Mouse (Mus musculus) heart, embryonic 12.5 days (tissue): Measurements from ENCODE around the gene Ripk3. TPM values are rescaled to one million over a fixed set of nuclear protein-coding genes. Genes with fewer than 3 reads are reported as not detected.

Experiments used
- ATAC-seq: fragments of 200-750 bp; cut with Nextera tagmentation; 2 replicates; pipeline ENCODE4 v1.8.0; 2017; ENCODE audit warnings: moderate TSS enrichment, moderate library complexity; ENCODE audit not compliant: insufficient number of reproducible peaks, low FRiP score
- H3K27ac ChIP-seq: fragments of 300-500 bp; sonication (generic); 2 replicates; pipeline ENCODE4 v1.5.1; 2016; ENCODE audit warnings: mild to moderate bottlenecking, moderate library complexity; ENCODE audit not compliant: poor library complexity, severe bottlenecking
- H3K27me3 ChIP-seq: fragments of 300-500 bp; sonication (generic); replicated peaks from 2 replicates; pipeline ENCODE4 v1.6.1; 2016; ENCODE audit warnings: mild to moderate bottlenecking, moderate library complexity
- H3K36me3 ChIP-seq: fragments of 300-500 bp; sonication (generic); 2 replicates; pipeline ENCODE4 v1.6.1; 2016; ENCODE audit warnings: mild to moderate bottlenecking, moderate library complexity
- H3K4me1 ChIP-seq: fragments of 300-500 bp; sonication (generic); replicated peaks from 2 replicates; pipeline ENCODE4 v1.6.1; 2016; ENCODE audit warnings: mild to moderate bottlenecking
- H3K4me2 ChIP-seq: fragments of 300-500 bp; sonication (generic); 2 replicates; pipeline ENCODE4 v1.6.1; 2016; ENCODE audit warnings: mild to moderate bottlenecking, moderate library complexity
- H3K4me3 ChIP-seq: fragments of 300-500 bp; sonication (generic); 2 replicates; pipeline ENCODE4 v1.5.1; 2016; ENCODE audit warnings: mild to moderate bottlenecking
- H3K9ac ChIP-seq: fragments of 300-500 bp; sonication (generic); 2 replicates; pipeline ENCODE4 v1.6.1; 2016; ENCODE audit warnings: mild to moderate bottlenecking, moderate library complexity
- H3K9me3 ChIP-seq: fragments of 300-500 bp; sonication (generic); replicated peaks from 2 replicates; pipeline ENCODE4 v1.6.1; 2016; ENCODE audit warnings: mild to moderate bottlenecking, moderate library complexity
- WGBS: fragments of 180-500 bp; shearing (Covaris S2); methylation state at CpG from one replicate; pipeline ENCODE4 v1.1.7; 2016; 5-methylcytosine and 5-hydroxymethylcytosine counted together
- polyA plus RNA-seq: library from polyadenylated mRNA; unstranded; fragments of >200 nt; fragmentation: Nextera tagmentation; extraction: Ambion mirVana; gene quantifications from 2 replicates; pipeline ENCODE4 v1.2.1, GENCODE M21; 2016

Ripk3 gene
- polyA plus RNA-seq, 1 experiment from 2014 or later, result 19.7 TPM

GRCm38 (mm10) chr14:55758363-55758784 is 30.3 kb downstream of the Ripk3 start, which contains the start of gene Cideb:
Gene Cideb (minus strand): TSS chr14:55758458.
- peak within 1 kb of the TSS; percentile 54 for H3K4me2 ChIP-seq
- peaks cover 33% of the 10 kb centered on the region for H3K36me3 ChIP-seq
- H3K27me3 ChIP-seq, result peaks cover 18% of the 10 kb centered on the region
- 10% methylated on average over 8 of the region's 8 CpGs for WGBS
- peak within 1 kb of the TSS; percentile 40; the same call in 1 of the 2 replicates for H3K9ac ChIP-seq
- H3K9me3 ChIP-seq, result no peaks in the 10 kb centered on the region
- H3K4me1 ChIP-seq, result peaks cover 30% of the 10 kb centered on the region
- 0 out of 2 replicates have a peak within 1 kb of the TSS, but pooled peaks have one; percentile 6 for H3K27ac ChIP-seq
- ATAC-seq, result no peak
- H3K4me3 ChIP-seq, result peak within 1 kb of the TSS; percentile 14

GRCm38 (mm10) chr14:55757566-55757965 is 31.1 kb downstream of the Ripk3 start:
- peak overlapping the region; percentile 54 for H3K4me2 ChIP-seq

GRCm38 (mm10) chr14:55747051-55747847 is 41.4 kb downstream of the Ripk3 start:
- Histone ChIP-seq H3K9me3 (no peaks in the 10 kb centered on the region), H3K9ac (no peak overlapping the region), H3K27ac (no peak overlapping the region), H3K4me2 (peak overlapping the region; percentile 99; the same call in 1 of the 2 replicates), H3K27me3 (no peaks in the 10 kb centered on the region), H3K36me3 (peaks cover 38% of the 10 kb centered on the region), H3K4me3 (no peak overlapping the region), H3K4me1 (peaks cover 22% of the 10 kb centered on the region)
- ATAC-seq, result no peak
- 89% methylated on average over 10 of the region's 10 CpGs for WGBS

More at GRCm38 (mm10) chr14:55757566-55757965, 31.1 kb downstream of the Ripk3 start:
- 34% methylated on average over 6 of the region's 6 CpGs for WGBS
- Histone ChIP-seq H3K36me3 (peaks cover 41% of the 10 kb centered on the region), H3K4me1 (peaks cover 22% of the 10 kb centered on the region), H3K27me3 (peaks cover 18% of the 10 kb centered on the region), H3K9me3 (no peaks in the 10 kb centered on the region), H3K27ac (0 out of 2 replicates have a peak overlapping the region, but pooled peaks have one; percentile 6), H3K9ac (peak overlapping the region; percentile 40; the same call in 1 of the 2 replicates), H3K4me3 (no peak overlapping the region)
- ATAC-seq, result no peak

DNA sequence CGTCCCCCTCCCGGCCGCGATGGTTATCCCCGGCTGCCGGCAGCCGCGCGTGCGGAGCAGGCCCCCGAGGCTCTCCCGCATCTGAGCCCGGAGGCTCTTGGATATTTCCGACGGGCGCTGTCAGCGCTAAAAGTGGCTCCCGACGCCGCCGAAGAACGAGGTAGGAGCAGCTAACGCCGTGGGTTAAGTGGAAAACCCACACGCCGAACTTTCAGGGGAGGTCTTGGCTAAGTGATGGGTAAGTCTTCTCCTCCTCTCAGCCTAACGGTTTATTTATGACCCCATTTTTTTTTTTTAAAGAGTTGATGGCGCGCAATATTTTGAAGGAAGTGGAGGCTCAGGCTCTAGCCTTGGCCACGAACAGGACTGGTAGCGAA is 42.8 kb downstream of the Ripk3 start:
- H3K4me1 ChIP-seq, result peaks cover 22% of the 10 kb centered on the region
- no peaks in the 10 kb centered on the region for H3K9me3 ChIP-seq
- ATAC-seq, result no peak
- WGBS, result 0% methylated on average over 31 of the region's 31 CpGs
- peak overlapping the region; percentile 88 for H3K9ac ChIP-seq
- H3K27me3 ChIP-seq, result no peaks in the 10 kb centered on the region
- peaks cover 34% of the 10 kb centered on the region for H3K36me3 ChIP-seq
- H3K27ac ChIP-seq, result peak overlapping the region; percentile 20; the same call in 1 of the 2 replicates
- peak overlapping the region; percentile 99 for H3K4me2 ChIP-seq
- H3K4me3 ChIP-seq, result peak overlapping the region; percentile 84

GRCm38 (mm10) chr14:55745180-55745860 is 43.3 kb downstream of the Ripk3 start, which contains the start of the genes Dhrs1 and Nop9:
Gene Dhrs1 (minus strand): TSS chr14:55745690.
Gene Nop9 (plus strand): TSS chr14:55745693.
- H3K36me3 ChIP-seq, result peaks cover 35% of the 10 kb centered on the region
- H3K4me1 ChIP-seq, result peaks cover 22% of the 10 kb centered on the region
- 1% methylated on average over 48 of the region's 48 CpGs for WGBS
- H3K4me2 ChIP-seq, result peak within 1 kb of the TSS; percentile 99
- H3K9ac ChIP-seq, result peak within 1 kb of the TSS; percentile 88
- H3K27me3 ChIP-seq, result no peaks in the 10 kb centered on the region
- peak within 1 kb of the TSS; percentile 20; the same call in 1 of the 2 replicates for H3K27ac ChIP-seq
- H3K9me3 ChIP-seq, result no peaks in the 10 kb centered on the region
- ATAC-seq, result peak; percentile 88
- peak within 1 kb of the TSS; percentile 84 for H3K4me3 ChIP-seq

- no peaks in the 10 kb centered on the region for H3K27me3 ChIP-seq
- no peaks in the 10 kb centered on the region for H3K9me3 ChIP-seq
- H3K4me3 ChIP-seq, result no peak overlapping the region
- H3K36me3 ChIP-seq, result peaks cover 36% of the 10 kb centered on the region
- ATAC-seq, result peak; percentile 37; the same call in 1 of the 2 replicates
- 21% methylated on average over 10 of the region's 10 CpGs for WGBS
- H3K4me2 ChIP-seq, result peak overlapping the region; percentile 26; the same call in 1 of the 2 replicates
- H3K4me1 ChIP-seq, result peaks cover 22% of the 10 kb centered on the region
- no peak overlapping the region; the same call in 1 of the 2 replicates for H3K9ac ChIP-seq
- H3K27ac ChIP-seq, result no peak overlapping the region
Measured at GRCm38 (mm10) chr14:55743711-55744110, 45.0 kb downstream of the Ripk3 start.

DNA sequence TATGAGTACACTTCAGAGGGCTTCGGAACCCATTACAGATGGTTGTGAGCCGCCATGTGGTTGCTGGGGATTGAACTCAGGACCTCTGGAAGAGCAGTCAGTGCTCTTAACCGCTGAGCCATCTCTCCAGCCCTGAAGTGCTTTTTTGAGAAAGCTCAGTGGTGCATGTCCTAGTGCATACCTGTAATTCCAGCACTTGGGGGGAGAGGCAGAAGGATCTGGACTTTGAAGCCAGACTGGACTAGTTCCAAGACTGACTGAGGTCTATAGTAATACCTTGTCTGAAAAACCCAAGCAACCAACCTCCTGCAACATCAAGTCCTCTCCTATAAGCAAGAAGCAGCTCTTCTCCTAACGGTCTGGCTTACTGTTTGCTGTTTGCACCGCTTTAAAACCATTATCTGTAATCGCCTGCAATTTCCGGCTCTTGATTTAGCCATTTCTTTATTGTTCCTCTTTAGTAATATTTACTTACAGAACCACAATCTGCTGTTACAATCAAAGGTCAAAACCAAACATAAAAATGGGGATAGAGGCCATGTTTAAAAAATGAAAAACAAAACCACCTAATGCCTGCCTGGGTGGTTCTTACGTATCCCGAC is 51.5 kb downstream of the Ripk3 start:
- ATAC-seq, result no peak
- no peak overlapping the region for H3K27ac ChIP-seq
- H3K27me3 ChIP-seq, result 0 out of 2 replicates have a peak, but pooled peaks cover 5% of the 10 kb centered on the region
- H3K4me3 ChIP-seq, result no peak overlapping the region
- no peak overlapping the region for H3K9ac ChIP-seq
- H3K9me3 ChIP-seq, result no peaks in the 10 kb centered on the region
- 80% methylated on average over 9 of the region's 9 CpGs for WGBS
- H3K4me2 ChIP-seq, result no peak overlapping the region
- H3K36me3 ChIP-seq, result peaks cover 39% of the 10 kb centered on the region
- no peaks in the 10 kb centered on the region for H3K4me1 ChIP-seq

DNA sequence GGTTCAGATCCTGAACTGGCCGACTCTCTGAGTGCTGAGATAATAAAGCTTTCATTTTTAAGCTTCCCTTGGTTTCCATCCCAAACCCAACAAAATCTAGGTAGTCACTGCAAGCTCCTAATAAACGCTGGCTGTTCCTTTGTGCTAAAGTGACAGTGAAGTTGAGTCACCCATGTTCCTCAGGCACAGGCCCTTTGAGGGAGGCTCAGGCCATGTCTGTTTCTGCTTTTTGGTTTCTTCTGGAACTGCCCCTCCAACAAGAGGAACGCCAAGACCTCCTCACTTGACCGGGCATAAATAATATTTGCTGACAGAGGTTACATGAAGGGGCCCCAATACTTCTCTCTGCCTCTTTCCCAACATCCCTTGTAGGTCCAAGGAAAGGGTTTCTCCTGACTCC is 52.9 kb downstream of the Ripk3 start:
- no peak overlapping the region for H3K4me2 ChIP-seq
- no peaks in the 10 kb centered on the region for H3K9me3 ChIP-seq
- no peaks in the 10 kb centered on the region for H3K4me1 ChIP-seq
- H3K36me3 ChIP-seq, result peaks cover 30% of the 10 kb centered on the region
- no peak overlapping the region for H3K27ac ChIP-seq
- ATAC-seq, result no peak
- WGBS, result 79% methylated on average over 4 of the region's 4 CpGs
- 0 out of 2 replicates have a peak, but pooled peaks cover 11% of the 10 kb centered on the region for H3K27me3 ChIP-seq
- H3K4me3 ChIP-seq, result no peak overlapping the region
- H3K9ac ChIP-seq, result no peak overlapping the region

- H3K27ac ChIP-seq, result no peak overlapping the region
- 64% methylated on average over 3 of the region's 3 CpGs for WGBS
Measured at GRCm38 (mm10) chr14:55735334-55735733, 53.3 kb downstream of the Ripk3 start.

More at GRCm38 (mm10) chr14:55735334-55735733, 53.3 kb downstream of the Ripk3 start:
- Histone ChIP-seq H3K4me3 (no peak overlapping the region), H3K4me1 (no peaks in the 10 kb centered on the region), H3K27me3 (0 out of 2 replicates have a peak, but pooled peaks cover 15% of the 10 kb centered on the region), H3K4me2 (no peak overlapping the region), H3K9me3 (no peaks in the 10 kb centered on the region), H3K9ac (no peak overlapping the region), H3K36me3 (peaks cover 26% of the 10 kb centered on the region)
- ATAC-seq, result no peak
